Mouse (Mus musculus): ENCODE data around the gene Ctsf.
"Not testable (repeated sequence)": the region's sequence is repeated elsewhere in the genome, so short reads cannot be mapped to it uniquely, and the experiment has no call there.

Gene Ctsf

DNA sequence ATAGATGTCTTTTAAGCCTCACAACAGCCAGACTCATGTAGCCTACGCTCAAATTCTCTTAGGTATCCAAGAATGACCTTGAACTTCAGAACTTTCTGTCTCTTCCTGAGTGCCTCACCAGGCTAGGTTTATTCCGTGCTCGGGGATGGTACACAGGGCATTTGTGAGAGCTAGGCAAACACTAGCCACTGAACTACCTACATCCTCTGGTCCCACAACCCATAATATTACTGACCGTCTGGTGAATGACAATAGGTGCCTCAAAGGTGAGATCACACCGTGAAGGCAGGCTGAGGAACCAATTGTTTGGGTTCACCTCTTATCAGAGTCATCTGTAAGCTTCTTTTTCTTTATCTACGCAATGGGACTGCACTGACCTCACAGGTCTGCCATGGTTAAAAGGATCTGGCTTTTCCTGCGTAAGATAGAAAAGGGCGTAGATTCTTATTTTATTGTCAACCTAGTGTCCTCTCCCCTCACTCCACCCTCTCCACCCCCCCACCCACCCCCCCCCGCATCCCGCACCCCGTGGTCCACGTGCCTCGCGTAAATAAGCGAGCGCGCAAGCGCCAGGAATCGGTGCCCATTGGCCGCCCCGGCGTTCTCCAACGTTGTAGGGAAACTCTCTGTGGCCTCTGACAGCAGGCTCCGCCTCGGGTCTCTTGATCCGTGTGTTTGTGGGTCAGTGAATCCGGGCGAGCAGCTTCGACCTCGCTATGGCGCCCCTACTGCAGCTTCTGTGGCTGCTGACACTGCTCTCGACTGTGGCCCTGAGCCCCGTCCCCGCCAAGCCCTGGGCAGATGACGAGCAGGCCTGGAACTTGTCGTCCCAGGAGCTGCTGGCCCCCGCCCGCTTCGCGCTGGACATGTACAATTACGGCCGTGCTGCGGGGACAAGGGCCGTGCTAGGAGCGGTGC lies at the start of gene Ctsf:
TSS of gene Ctsf (plus strand) at position 579 of the 918 bp plus-strand sequence.
- in situ Hi-C loops (cut with MboI; ENCODE audit: low pct_unique_long_range_greater_than_20kb in 1 of 2, low sequenced_read_pairs in 2 of 2, unreplicated experiment in 1 of 2) = loop anchor here (25.0 kb wide), 1 partner anchor 218 kb away; the partner anchor contains the start of gene Rce1 (in 2 of the 2)

DNA sequence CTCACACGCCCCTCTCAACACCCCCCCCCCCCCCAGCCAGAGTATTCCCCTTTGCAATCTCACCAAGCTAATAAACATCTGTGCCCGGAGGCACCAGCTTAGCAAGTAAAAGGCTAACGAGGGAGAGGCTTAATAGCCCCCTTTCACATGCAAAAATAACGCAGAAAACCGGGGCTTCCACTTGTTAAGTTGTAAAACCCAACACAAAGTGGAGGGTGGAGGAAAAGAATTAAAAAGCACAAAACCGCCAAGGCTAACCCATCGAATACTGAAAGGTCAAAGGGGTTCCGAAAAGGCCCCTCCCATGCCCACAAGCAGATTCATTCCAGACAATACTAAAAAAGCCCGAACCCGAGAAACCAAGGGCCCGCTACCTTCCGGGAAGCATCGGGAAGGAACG lies 44.6 kb upstream of the Ctsf start:
- in situ Hi-C loops (cut with MboI; ENCODE audit: low pct_unique_long_range_greater_than_20kb in 1 of 2, low sequenced_read_pairs in 2 of 2, unreplicated experiment in 1 of 2) = no loop called here

DNA sequence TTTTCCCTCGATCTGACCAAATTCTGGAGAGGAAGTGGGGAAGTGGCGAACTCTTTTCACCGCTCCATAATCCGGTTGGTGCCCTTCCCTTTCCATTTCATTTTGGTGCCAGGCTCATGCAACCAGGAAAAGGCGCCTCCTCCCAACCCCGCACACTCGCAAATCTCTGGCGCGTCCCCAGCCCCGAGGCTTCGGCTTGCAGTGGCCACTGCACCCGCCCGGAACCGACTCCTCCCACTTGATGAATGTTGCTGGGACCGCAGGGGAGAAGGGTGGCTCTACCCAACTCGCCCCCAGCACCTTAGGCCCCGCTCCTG lies 44.2 kb upstream of the Ctsf start:
- in situ Hi-C loops (cut with MboI; ENCODE audit: low pct_unique_long_range_greater_than_20kb in 1 of 2, low sequenced_read_pairs in 2 of 2, unreplicated experiment in 1 of 2) = no loop called here

DNA sequence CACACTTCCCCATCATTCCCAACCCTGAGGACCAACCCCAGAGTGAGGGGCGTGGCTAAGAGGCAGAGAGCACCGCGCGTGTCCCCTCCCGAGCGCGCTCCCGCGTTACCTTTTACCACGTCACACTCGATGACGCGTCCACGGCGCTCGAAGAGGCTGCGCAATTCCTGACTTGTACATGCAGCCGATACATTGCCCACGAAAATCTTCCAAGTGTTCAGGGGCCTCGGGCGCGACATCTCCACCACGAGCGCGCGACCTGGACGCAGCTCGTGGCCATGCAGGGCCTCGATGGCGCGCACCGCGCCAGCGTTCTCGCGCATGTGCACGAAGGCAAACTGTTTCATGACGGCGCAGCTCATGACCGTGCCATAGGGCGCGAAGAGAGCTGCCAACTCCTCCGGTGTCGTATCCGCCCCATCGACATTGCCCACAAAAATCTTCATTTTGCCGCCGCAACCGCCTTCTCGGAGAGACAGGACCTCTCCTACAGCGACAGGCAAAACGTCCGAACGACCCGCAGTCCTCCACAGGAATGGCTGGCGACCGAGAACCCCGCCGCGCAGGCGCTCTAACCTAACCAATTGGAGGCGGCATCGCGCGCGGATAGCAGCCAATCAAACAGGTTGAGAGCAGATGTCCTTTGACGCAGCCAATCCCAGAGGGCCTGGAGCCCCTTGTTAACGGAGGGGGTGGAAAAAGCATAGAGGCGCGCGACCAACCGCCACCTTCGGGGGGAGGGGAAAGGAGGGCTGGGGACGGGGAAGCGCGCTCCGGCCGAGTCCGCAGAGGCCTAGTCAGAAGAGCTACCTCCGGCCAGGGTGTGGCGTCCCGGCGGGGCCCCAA lies 43.6 kb upstream of the Ctsf start, which contains the start of the genes Gm21992 and Rbm14:
TSS of gene Gm21992 (minus strand) at position 550 of the 846 bp plus-strand sequence.
TSS of gene Rbm14 (minus strand) at position 572 of the 846 bp plus-strand sequence.
- in situ Hi-C loops (cut with MboI; ENCODE audit: low pct_unique_long_range_greater_than_20kb in 1 of 2, low sequenced_read_pairs in 2 of 2, unreplicated experiment in 1 of 2) = no loop called here

DNA sequence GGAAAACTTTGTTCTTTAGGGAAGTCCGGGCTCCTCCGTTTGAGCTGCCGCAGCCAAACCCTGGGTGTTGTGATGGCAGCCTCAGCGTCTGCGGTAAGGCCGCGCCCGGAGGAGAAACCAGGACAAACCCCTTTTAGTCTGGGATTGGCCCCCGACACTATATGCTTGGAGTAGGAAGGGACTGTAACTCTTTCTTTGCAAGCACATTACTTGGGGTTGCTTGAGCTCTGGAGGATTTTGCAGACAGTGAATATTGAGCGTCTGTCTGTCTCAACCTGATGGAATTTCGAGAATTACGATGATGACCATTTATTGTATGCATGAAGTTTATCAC lies 43.1 kb upstream of the Ctsf start:
- in situ Hi-C loops (cut with MboI; ENCODE audit: low pct_unique_long_range_greater_than_20kb in 1 of 2, low sequenced_read_pairs in 2 of 2, unreplicated experiment in 1 of 2) = no loop called here

DNA sequence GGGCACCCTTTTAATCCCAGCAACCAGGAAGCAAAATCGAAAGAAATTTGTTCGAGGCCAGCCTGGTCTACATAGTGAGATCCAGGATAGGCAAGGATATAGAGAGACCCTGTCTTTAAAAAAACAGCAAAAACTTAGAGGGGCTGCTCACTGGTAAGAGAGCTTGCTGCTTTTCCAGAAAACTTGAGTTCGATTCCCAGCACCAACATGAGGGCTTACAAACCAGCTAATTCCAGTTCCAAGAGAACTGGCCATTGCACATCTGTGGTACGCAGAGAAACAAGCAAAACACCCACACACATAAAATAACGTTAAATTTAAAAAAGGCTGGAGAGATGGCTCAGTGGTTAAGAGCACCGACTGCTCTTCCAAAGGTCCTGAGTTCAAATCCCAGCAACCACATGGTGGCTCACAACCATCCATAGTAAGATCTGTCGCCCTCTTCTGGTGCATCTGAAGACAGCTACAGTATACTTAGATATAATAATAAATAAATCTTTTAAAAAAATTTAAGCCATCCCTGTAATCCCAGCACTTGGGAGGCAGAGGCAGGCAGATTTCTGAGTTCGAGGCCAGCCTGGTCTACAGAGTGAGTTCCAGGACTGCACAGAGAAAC lies 42.5 kb upstream of the Ctsf start:
- in situ Hi-C loops (cut with MboI; ENCODE audit: low pct_unique_long_range_greater_than_20kb in 1 of 2, low sequenced_read_pairs in 2 of 2, unreplicated experiment in 1 of 2) = not testable (repeated sequence)

DNA sequence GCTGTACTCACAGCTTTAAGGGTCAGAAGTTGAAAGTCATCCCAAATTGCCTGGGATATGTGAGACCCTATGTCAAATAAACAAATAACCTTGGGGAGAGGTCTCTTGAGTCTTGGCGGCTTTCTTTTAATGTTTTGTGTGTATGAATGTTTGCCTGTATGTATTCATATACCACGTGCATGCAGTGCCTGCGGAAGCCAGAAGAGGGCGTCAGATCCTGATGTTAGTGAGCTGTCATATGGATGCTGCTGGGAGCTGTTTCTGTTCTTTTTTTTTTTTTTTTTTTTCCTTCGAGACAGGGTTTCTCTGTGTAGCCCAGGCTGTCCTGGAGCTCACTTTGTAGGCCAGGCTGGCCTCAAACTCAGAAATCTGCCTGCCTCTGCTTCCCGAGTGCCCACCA lies 41.9 kb upstream of the Ctsf start:
- in situ Hi-C loops (cut with MboI; ENCODE audit: low pct_unique_long_range_greater_than_20kb in 1 of 2, low sequenced_read_pairs in 2 of 2, unreplicated experiment in 1 of 2) = no loop called here

DNA sequence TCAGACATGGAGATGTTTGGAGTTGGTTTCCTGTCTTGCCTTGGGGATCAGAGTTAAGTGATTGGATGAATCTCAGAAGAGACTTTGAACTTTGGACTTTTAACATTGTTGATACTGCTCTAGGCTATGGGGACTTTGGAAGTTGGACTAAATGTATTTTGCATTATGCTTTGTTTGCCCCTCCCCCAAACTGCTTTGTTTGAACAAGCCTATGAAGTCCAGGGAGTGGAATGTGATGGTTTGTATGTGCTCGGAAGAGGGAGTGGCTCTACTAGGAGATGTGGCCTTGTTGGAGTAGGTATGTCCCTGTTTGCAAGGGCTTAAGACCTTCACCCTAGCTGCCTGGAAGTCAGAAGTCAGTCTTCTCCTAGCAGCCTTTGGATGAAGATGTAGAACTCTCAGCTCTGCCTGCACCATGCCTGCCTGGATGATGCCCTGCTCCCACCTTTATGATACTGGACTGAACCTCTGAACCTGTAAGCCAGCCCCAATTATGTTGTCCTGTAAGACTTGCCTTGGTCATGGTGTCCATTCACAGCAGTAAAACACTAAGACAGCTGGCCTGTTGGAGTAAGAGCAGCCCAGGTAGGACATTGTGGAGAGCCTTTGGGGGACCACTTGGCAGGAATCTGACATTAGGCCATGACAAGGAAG lies 37.6 kb upstream of the Ctsf start:
- in situ Hi-C loops (cut with MboI; ENCODE audit: low pct_unique_long_range_greater_than_20kb in 1 of 2, low sequenced_read_pairs in 2 of 2, unreplicated experiment in 1 of 2) = no loop called here

DNA sequence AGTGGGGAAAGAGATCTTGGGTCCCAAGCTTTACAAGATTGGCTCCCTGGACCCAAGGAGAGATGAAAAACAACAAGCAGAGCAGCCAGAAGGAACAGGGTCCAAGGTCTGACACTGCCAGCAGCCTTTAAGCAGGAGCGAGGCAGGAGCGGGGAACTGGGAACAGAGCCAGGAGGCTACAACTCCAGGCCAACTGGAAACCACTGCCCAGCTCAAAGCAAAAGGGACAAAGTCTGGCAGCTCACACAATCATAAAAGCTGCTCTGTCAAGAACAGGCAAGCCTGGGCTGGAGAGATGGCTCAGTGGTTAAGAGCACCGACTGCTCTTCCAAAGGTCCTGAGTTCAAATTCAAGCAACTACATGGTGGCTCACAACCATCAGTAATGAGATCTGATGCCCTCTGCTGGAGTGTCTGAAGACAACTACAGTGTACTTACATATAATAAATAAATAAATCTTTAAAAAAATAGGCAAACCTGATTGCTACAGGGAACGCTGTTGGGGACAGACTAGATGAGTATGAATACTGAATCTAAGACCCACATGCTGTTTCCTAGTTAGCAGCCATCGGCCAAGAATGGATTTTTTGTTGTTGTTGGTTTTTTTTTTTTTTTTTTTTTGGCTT lies 34.1 kb upstream of the Ctsf start:
- in situ Hi-C loops (cut with MboI; ENCODE audit: low pct_unique_long_range_greater_than_20kb in 1 of 2, low sequenced_read_pairs in 2 of 2, unreplicated experiment in 1 of 2) = no loop called here

DNA sequence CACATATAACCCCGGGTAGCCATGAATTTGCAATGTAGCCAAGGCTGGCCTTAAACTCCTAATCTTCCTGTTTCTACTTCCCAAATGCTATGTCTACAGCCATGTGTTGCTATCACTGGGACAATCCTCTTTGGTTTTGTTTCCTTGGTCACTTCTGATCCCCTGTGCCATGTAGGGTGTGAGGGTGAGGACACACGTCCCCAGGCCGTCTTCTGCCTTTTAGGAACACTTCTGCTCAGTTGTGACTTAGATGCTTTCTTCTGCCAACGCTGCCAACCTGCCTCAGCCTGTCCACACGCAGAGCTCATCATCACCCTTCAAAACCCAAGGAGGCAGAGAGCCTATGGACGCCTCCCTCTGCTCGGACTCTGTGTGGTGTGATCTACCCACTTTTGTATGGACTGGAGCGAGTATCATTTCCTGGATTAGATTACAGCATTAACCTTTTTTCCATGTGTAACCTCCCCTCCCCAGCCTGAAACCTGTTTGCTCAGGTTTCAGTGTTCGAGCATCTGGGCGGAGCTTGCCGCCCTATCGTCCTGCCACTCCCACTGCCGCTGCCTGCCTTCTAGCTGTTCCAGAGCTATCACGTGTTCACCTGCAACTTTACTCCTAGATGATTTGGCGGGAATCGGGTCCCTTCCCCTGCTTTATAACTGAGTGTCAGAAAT lies 26.4 kb upstream of the Ctsf start:
- in situ Hi-C loops (cut with MboI; ENCODE audit: low pct_unique_long_range_greater_than_20kb in 1 of 2, low sequenced_read_pairs in 2 of 2, unreplicated experiment in 1 of 2) = no loop called here

DNA sequence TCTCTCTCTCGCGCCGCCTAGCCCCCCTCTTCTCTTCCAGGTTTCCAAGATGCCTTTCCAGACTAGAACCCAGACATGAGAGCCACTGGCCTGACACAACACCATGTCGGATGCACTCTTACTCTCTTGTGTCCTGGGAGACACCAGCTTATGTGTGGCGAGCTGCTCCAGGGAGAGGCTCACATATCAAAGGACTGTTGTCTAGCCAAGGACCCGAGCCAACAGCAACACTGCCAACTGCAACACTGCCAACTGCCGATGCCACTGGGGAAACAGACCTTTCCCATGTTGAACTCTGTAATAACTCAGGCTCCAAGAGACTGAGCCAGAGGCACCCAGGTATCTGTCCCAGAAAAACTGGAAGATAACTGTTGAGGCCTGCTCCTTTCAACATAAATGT lies 25.8 kb upstream of the Ctsf start:
- in situ Hi-C loops (cut with MboI; ENCODE audit: low pct_unique_long_range_greater_than_20kb in 1 of 2, low sequenced_read_pairs in 2 of 2, unreplicated experiment in 1 of 2) = no loop called here

DNA sequence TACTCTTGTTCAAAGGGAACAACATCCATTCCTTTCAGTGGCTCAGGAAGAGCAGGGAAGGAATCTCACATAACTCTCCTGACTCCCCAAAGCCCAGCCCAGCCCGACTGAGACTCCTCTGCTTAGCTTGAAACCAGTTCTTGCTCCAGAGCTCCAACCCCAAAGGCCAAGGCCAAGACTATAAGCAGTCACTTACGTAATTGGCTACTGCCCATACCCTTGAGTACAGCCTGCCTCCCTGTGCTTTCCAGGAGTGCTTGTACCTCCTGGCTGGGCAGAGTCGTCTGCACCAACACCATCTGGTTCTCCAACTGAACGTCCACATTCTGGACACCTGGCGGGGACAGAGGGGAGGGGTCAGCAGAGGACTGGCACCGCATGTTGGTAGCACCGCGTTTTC lies 21.0 kb upstream of the Ctsf start:
- in situ Hi-C loops (cut with MboI; ENCODE audit: low pct_unique_long_range_greater_than_20kb in 1 of 2, low sequenced_read_pairs in 2 of 2, unreplicated experiment in 1 of 2) = no loop called here

DNA sequence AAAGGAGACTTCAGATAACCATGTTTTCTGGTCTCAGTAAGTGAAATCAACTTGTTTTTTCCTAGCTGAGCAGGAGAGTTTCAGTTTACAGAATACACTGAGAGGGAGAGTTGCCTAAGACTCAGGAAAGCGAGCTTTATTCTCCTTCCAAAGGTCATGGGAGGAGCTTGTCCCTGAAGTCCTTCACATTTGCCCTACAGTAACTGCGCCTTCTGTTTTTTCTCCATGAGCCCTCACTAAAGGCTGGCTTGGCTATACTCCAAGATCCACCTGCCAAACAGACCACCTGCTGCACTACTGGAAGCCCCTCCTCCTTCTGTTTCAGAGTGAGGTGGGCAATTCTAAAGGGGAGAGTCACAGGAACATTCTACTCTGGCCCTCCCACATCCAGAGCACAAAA lies 18.8 kb upstream of the Ctsf start:
- in situ Hi-C loops (cut with MboI; ENCODE audit: low pct_unique_long_range_greater_than_20kb in 1 of 2, low sequenced_read_pairs in 2 of 2, unreplicated experiment in 1 of 2) = no loop called here

DNA sequence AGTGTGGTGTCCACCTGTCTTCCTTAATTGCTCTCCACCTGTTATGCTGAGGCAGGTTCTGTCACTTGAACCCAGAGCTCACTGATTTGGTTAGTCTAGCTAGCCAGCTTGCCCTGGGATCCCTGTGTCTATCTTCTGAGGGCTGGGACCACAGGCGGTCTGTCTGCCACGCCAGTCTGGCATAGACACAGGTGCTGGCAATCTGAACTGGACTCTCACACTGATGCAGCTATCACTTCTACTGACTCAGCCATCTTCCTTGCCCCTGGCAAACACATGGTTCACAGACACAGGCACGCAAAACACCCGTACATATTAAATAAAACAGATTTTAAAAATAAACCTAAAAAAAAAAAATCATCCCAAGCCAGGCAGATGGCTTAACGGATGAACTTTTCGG lies 17.9 kb upstream of the Ctsf start:
- in situ Hi-C loops (cut with MboI; ENCODE audit: low pct_unique_long_range_greater_than_20kb in 1 of 2, low sequenced_read_pairs in 2 of 2, unreplicated experiment in 1 of 2) = no loop called here

DNA sequence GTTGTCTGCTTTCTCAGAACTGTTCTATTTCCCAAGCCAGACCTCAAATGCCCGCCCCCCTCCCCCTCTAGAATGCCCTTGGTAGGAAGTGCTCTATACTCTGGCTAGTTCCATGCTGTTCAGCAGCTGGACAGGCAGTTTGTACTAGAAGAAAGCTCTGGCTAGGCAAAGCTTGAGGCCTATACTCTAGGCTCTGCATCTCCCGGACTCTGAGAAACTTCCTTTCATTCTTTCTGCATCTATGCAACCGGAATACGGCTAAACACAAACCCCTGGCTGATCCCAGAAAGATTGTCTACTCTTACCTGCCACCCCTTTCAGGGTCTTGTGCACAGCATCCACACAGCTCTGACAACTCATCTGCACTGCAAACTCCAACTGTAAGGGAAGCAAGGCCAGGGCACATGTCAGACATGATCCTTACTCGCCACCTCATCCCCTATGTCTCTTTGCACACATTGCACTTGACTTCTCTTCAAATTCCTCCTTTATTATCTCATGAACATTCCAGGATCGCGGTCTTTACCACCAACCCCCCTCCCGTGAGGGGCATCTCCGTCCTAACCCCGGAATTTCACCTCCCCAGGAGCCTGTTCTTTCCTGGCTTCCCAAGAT lies 16.3 kb upstream of the Ctsf start:
- in situ Hi-C loops (cut with MboI; ENCODE audit: low pct_unique_long_range_greater_than_20kb in 1 of 2, low sequenced_read_pairs in 2 of 2, unreplicated experiment in 1 of 2) = no loop called here

DNA sequence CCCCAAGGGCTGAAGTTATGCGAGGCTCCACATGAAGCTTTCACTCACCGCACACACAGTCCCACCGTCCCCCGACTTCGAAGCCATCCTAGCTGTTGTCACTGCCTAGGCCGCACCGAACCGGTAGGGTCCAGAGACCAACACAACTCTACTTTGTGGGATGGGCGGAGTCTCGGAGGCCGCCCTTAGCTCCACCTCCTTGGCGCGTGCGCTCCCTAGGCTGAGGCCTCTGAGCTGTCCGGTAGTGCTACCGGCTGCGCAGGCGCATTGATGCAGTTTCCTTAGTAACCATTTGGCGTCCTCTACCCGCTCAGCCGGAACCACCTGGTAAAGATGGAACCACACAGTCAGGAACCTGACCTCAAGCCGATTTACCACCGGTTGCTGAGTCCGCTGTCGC lies 15.8 kb upstream of the Ctsf start, which contains the start of the genes Ccs and Ccdc87:
TSS of gene Ccs (minus strand) at position 184 of the 400 bp plus-strand sequence.
TSS of gene Ccdc87 (plus strand) at position 218 of the 400 bp plus-strand sequence.
- in situ Hi-C loops (cut with MboI; ENCODE audit: low pct_unique_long_range_greater_than_20kb in 1 of 2, low sequenced_read_pairs in 2 of 2, unreplicated experiment in 1 of 2) = no loop called here

DNA sequence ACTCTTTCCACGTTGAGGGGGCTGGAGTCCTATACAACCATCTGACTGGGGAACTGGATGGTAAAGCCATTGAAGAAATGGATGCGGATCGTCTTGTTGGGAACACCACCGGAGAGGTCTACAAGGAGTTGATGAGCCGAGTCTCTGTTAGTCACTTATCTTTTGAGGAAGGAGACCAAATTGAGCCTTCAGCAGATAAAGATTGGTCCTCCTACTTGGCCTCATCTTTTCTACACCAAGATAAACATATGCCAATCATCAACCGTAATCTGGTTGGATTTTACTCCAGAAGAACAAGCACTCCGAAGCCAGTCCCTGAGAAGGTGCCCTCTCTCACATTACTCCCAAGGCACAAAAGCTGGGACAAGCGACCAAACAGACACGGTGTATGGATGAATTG lies 14.1 kb upstream of the Ctsf start:
- in situ Hi-C loops (cut with MboI; ENCODE audit: low pct_unique_long_range_greater_than_20kb in 1 of 2, low sequenced_read_pairs in 2 of 2, unreplicated experiment in 1 of 2) = no loop called here

Data from mouse embryonic stem cell (cell line).